Mouse (Mus musculus) spleen, postnatal 4 days (tissue): ENCODE data around the gene Ambra1.

Experiments
- DNase-seq, 2 experiments: peaks; one replicate each; pipeline ENCODE4 v3.0.0; 2022; ENCODE audit warnings: low spot score in 2 of 2

Ambra1 gene

GRCm38 (mm10) chr2:91921181-91921789 lies 191.4 kb downstream of the Ambra1 start:
- DNase-seq, result peak; percentile 59 to 87

- DNase-seq, result peak; percentile 48 to 74
Observed at GRCm38 (mm10) chr2:91921790-91922570, 192.0 kb downstream of the Ambra1 start.

- peak; percentile 12 to 64 for DNase-seq
Observed at GRCm38 (mm10) chr2:91922586-91923414, 192.9 kb downstream of the Ambra1 start.

- DNase-seq, result peak; percentile 64 to 84
Observed at GRCm38 (mm10) chr2:91923415-91924337, 193.7 kb downstream of the Ambra1 start.

GRCm38 (mm10) chr2:91924726-91925125 lies 194.8 kb downstream of the Ambra1 start:
- DNase-seq, result no peak

- DNase-seq, result no peak
Observed at GRCm38 (mm10) chr2:91925442-91925841, 195.5 kb downstream of the Ambra1 start.

- DNase-seq, result no peak
Observed at GRCm38 (mm10) chr2:91926949-91927348, 197.0 kb downstream of the Ambra1 start, which contains the start of gene Chrm4. Chrm4 (plus strand) TSS chr2:91927249.

- peak; percentile 78 to 95 for DNase-seq
Observed at GRCm38 (mm10) chr2:91927826-91928533, 198.0 kb downstream of the Ambra1 start.

GRCm38 (mm10) chr2:91928534-91929350 lies 198.8 kb downstream of the Ambra1 start:
- no peak for DNase-seq

- DNase-seq, result no peak
Observed at GRCm38 (mm10) chr2:91929455-91929854, 199.5 kb downstream of the Ambra1 start.

GRCm38 (mm10) chr2:91929936-91930335 lies 200.0 kb downstream of the Ambra1 start:
- DNase-seq, result peak in 1 of 2 experiments; percentile 74

GRCm38 (mm10) chr2:91930761-91931291 lies 200.9 kb downstream of the Ambra1 start:
- no peak for DNase-seq

- DNase-seq, result peak in 1 of 2 experiments; percentile 66
Observed at GRCm38 (mm10) chr2:91931328-91932159, 201.6 kb downstream of the Ambra1 start.

- peak in 1 of 2 experiments; percentile 56 for DNase-seq
Observed at GRCm38 (mm10) chr2:91932160-91932711, 202.3 kb downstream of the Ambra1 start, which contains the start of gene Mdk. Mdk (minus strand) TSS chr2:91932297.

GRCm38 (mm10) chr2:91932737-91933350 lies 202.9 kb downstream of the Ambra1 start:
- peak in 1 of 2 experiments; percentile 59 for DNase-seq

GRCm38 (mm10) chr2:91933471-91933870 lies 203.5 kb downstream of the Ambra1 start:
- DNase-seq, result no peak

- DNase-seq, result no peak
Observed at GRCm38 (mm10) chr2:91934016-91934415, 204.1 kb downstream of the Ambra1 start.
